Mouse (Mus musculus) forebrain, embryonic 11.5 days (tissue): Measurements from ENCODE around the gene Actr3. TPM values are rescaled to one million over a fixed set of nuclear protein-coding genes. Genes with fewer than 3 reads are reported as not detected.

Experiments used
- ATAC-seq: fragments of 200-750 bp; cut with Nextera tagmentation; replicated peaks from 2 replicates; pipeline ENCODE4 v1.8.0; 2017; ENCODE audit warnings: moderate TSS enrichment; ENCODE audit not compliant: low FRiP score
- DNase-seq: peaks from one replicate; pipeline ENCODE4 v3.0.0-alpha.2; 2017; ENCODE audit warnings: low spot score
- H3K27ac ChIP-seq: fragments of 300-500 bp; sonication (generic); 2 replicates; pipeline ENCODE4 v1.5.1; 2014; ENCODE audit warnings: low read depth, low read length
- H3K27me3 ChIP-seq: fragments of 300-500 bp; sonication (generic); 2 replicates; pipeline ENCODE4 v1.6.1; 2014; ENCODE audit warnings: mild to moderate bottlenecking, low read length, mixed read lengths; ENCODE audit not compliant: control insufficient read depth, insufficient read depth
- H3K36me3 ChIP-seq: fragments of 300-500 bp; sonication (generic); 2 replicates; pipeline ENCODE4 v1.6.1; 2014; ENCODE audit warnings: mild to moderate bottlenecking, low read length, moderate library complexity, mixed read lengths; ENCODE audit not compliant: control insufficient read depth, insufficient read depth
- H3K4me1 ChIP-seq: fragments of 300-500 bp; sonication (generic); replicated peaks from 2 replicates; pipeline ENCODE4 v1.6.1; 2014; ENCODE audit warnings: low read length, mixed read lengths; ENCODE audit not compliant: control insufficient read depth, insufficient read depth
- H3K4me2 ChIP-seq: fragments of 300-500 bp; sonication (generic); 2 replicates; pipeline ENCODE4 v1.6.1; 2014; ENCODE audit warnings: low read depth, mild to moderate bottlenecking, low read length, moderate library complexity, mixed read lengths; ENCODE audit not compliant: severe bottlenecking
- H3K4me3 ChIP-seq: fragments of 300-500 bp; sonication (generic); 2 replicates; pipeline ENCODE4 v1.5.1; 2014; ENCODE audit warnings: low read depth, low read length
- H3K9ac ChIP-seq: fragments of 300-500 bp; sonication (generic); 2 replicates; pipeline ENCODE4 v1.6.1; 2014; ENCODE audit warnings: low read length
- H3K9me3 ChIP-seq: fragments of 300-500 bp; sonication (generic); 2 replicates; pipeline ENCODE4 v1.6.1; 2016; ENCODE audit warnings: low read length, mixed read lengths; ENCODE audit not compliant: control insufficient read depth
- WGBS: fragments of 180-500 bp; shearing (Covaris S2); extraction: QIAGEN DNeasy Blood & Tissue Kit; methylation state at CpG from one replicate; pipeline ENCODE4 v1.1.7; 2014; 5-methylcytosine and 5-hydroxymethylcytosine counted together
- polyA plus RNA-seq: library from polyadenylated mRNA; unstranded; fragments of >200 nt; fragmentation: Nextera tagmentation; extraction: Ambion mirVana; gene quantifications from 2 replicates; pipeline ENCODE4 v1.2.1, GENCODE M21; 2014

The Actr3 gene
- polyA plus RNA-seq, 1 experiment from 2014 or later, result 242 TPM

DNA sequence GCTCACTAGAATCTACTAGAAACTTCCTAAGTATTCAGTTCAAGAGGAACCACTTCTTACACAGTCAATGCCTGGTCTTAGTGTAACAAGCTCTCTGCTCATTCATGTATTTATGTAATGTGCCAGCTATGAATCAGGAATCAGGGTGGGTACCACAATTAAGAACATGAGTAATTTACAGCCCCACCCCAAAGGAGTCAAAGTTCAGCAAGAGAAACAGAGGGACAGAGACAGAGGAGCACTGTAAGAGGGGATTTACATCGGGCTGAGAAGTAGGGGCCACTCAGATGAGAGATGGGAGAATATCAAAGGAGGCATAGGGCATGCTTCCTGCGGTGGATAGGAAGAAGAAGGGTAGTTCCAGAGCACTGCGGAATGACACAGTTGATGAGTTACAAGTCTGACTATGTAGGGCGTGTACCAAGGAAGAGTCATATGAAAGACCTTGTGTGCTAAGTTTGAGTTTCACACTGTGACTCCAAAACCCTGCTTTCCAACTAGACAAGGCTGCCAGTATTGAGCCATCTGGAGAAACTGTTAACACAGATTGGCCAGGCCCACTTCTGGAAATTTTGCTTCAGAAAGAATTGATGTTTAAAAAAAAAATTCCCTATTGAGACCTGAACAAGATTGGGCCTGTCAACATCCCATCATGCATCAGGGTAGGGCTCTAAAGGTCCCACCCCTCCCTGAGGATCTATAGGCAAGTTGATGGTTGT is 14.9 kb upstream of the Actr3 start:
- no peak for DNase-seq
- no peak overlapping the region for H3K9ac ChIP-seq
- no peak for ATAC-seq
- no peaks in the 10 kb centered on the region for H3K9me3 ChIP-seq
- H3K27me3 ChIP-seq, result no peaks in the 10 kb centered on the region
- H3K4me3 ChIP-seq, result no peak overlapping the region
- H3K4me1 ChIP-seq, result no peaks in the 10 kb centered on the region
- H3K36me3 ChIP-seq, result no peaks in the 10 kb centered on the region
- WGBS, result 89% methylated on average over 4 of the region's 4 CpGs
- H3K4me2 ChIP-seq, result no peak overlapping the region
- H3K27ac ChIP-seq, result no peak overlapping the region

- no peak overlapping the region for H3K27ac ChIP-seq
- H3K4me2 ChIP-seq, result no peak overlapping the region
- H3K4me3 ChIP-seq, result no peak overlapping the region
- ATAC-seq, result no peak
- H3K27me3 ChIP-seq, result no peaks in the 10 kb centered on the region
- no peak for DNase-seq
- no peaks in the 10 kb centered on the region for H3K9me3 ChIP-seq
- no peaks in the 10 kb centered on the region for H3K4me1 ChIP-seq
- no peak overlapping the region for H3K9ac ChIP-seq
- H3K36me3 ChIP-seq, result no peaks in the 10 kb centered on the region
Observed at GRCm38 (mm10) chr1:125447926-125448325, 12.4 kb upstream of the Actr3 start.

- H3K9ac ChIP-seq, result no peak overlapping the region
- no peaks in the 10 kb centered on the region for H3K36me3 ChIP-seq
- H3K9me3 ChIP-seq, result no peaks in the 10 kb centered on the region
- H3K4me2 ChIP-seq, result no peak overlapping the region
- 76% methylated on average over 7 of the region's 7 CpGs for WGBS
- DNase-seq (no peak), ATAC-seq (no peak)
- no peak overlapping the region for H3K27ac ChIP-seq
- H3K4me3 ChIP-seq, result no peak overlapping the region
- H3K27me3 ChIP-seq, result no peaks in the 10 kb centered on the region
- no peaks in the 10 kb centered on the region for H3K4me1 ChIP-seq
Observed at GRCm38 (mm10) chr1:125441679-125442078, 6.2 kb upstream of the Actr3 start.

GRCm38 (mm10) chr1:125441251-125441650 is 5.7 kb upstream of the Actr3 start:
- Histone ChIP-seq H3K36me3 (no peaks in the 10 kb centered on the region), H3K27ac (no peak overlapping the region), H3K9me3 (no peaks in the 10 kb centered on the region), H3K4me3 (no peak overlapping the region), H3K27me3 (no peaks in the 10 kb centered on the region), H3K9ac (no peak overlapping the region), H3K4me2 (no peak overlapping the region), H3K4me1 (no peaks in the 10 kb centered on the region; the same call in 1 of the 2 replicates)
- DNase-seq (no peak), ATAC-seq (no peak)
- WGBS, result 83% methylated on average over 6 of the region's 6 CpGs

- no peak for ATAC-seq
- H3K27ac ChIP-seq, result no peak overlapping the region
Observed at GRCm38 (mm10) chr1:125439556-125439955, 4.0 kb upstream of the Actr3 start.

GRCm38 (mm10) chr1:125438826-125439225 is 3.3 kb upstream of the Actr3 start:
- 87% methylated on average over 2 of the region's 2 CpGs for WGBS
- DNase-seq (no peak), ATAC-seq (no peak)
- H3K4me2 ChIP-seq, result no peak overlapping the region
- no peaks in the 10 kb centered on the region for H3K27me3 ChIP-seq
- H3K4me3 ChIP-seq, result no peak overlapping the region
- H3K9me3 ChIP-seq, result no peaks in the 10 kb centered on the region
- no peak overlapping the region for H3K9ac ChIP-seq
- H3K36me3 ChIP-seq, result no peaks in the 10 kb centered on the region
- no peak overlapping the region for H3K27ac ChIP-seq
- no peaks in the 10 kb centered on the region; the same call in 1 of the 2 replicates for H3K4me1 ChIP-seq

More at GRCm38 (mm10) chr1:125439556-125439955, 4.0 kb upstream of the Actr3 start:
- H3K9me3 ChIP-seq, result no peaks in the 10 kb centered on the region
- H3K4me3 ChIP-seq, result no peak overlapping the region
- no peak overlapping the region for H3K4me2 ChIP-seq
- H3K36me3 ChIP-seq, result no peaks in the 10 kb centered on the region
- no peak overlapping the region for H3K9ac ChIP-seq
- no peaks in the 10 kb centered on the region for H3K27me3 ChIP-seq
- WGBS, result 91% methylated on average over 3 of the region's 3 CpGs
- no peak for DNase-seq
- H3K4me1 ChIP-seq, result no peaks in the 10 kb centered on the region; the same call in 1 of the 2 replicates

GRCm38 (mm10) chr1:125437927-125438326 is 2.4 kb upstream of the Actr3 start:
- H3K9me3 ChIP-seq, result no peaks in the 10 kb centered on the region
- ATAC-seq (no peak), DNase-seq (no peak)
- no peaks in the 10 kb centered on the region; the same call in 1 of the 2 replicates for H3K4me1 ChIP-seq
- H3K9ac ChIP-seq, result no peak overlapping the region
- H3K4me2 ChIP-seq, result no peak overlapping the region
- H3K27ac ChIP-seq, result no peak overlapping the region
- WGBS, result 65% methylated on average over 3 of the region's 3 CpGs
- no peak overlapping the region for H3K4me3 ChIP-seq
- no peaks in the 10 kb centered on the region for H3K27me3 ChIP-seq
- no peaks in the 10 kb centered on the region for H3K36me3 ChIP-seq

GRCm38 (mm10) chr1:125437161-125437560 is 1.6 kb upstream of the Actr3 start:
- no peak for ATAC-seq
- Histone ChIP-seq H3K4me1 (no peaks in the 10 kb centered on the region; the same call in 1 of the 2 replicates), H3K27me3 (no peaks in the 10 kb centered on the region), H3K27ac (no peak overlapping the region), H3K4me2 (no peak overlapping the region), H3K4me3 (no peak overlapping the region), H3K36me3 (no peaks in the 10 kb centered on the region), H3K9ac (no peak overlapping the region), H3K9me3 (no peaks in the 10 kb centered on the region)
- 83% methylated on average over 2 of the region's 2 CpGs for WGBS
- DNase-seq, result no peak

DNA sequence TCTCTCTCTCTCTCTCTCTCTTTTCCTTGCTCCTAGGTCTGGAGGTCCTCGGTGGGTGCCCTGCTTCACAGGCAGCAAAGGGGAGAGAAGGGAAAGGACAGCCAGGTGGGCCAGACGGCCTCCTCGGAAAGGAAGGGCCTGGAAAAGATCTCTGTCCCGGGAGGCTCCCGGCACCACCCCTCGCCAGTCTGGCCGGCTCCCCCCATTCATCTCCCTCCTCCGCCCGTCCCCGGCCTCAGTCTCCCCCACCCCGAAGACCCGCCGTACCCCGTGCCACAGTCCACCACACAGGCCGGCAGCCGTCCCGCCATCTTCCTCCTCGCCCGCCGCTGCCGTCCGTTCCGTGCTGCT is 534 bp downstream of the Actr3 start:
- H3K9me3 ChIP-seq, result no peaks in the 10 kb centered on the region
- DNase-seq (no peak), ATAC-seq (no peak)
- no peaks in the 10 kb centered on the region for H3K36me3 ChIP-seq
- peak overlapping the region; percentile 71 for H3K4me3 ChIP-seq
- WGBS, result 0% methylated on average over 21 of the region's 23 CpGs
- H3K27me3 ChIP-seq, result no peaks in the 10 kb centered on the region
- H3K27ac ChIP-seq, result peak overlapping the region; percentile 94
- peak overlapping the region; percentile 56; the same call in 1 of the 2 replicates for H3K4me2 ChIP-seq
- no peaks in the 10 kb centered on the region; the same call in 1 of the 2 replicates for H3K4me1 ChIP-seq
- peak overlapping the region; percentile 89 for H3K9ac ChIP-seq
